Mouse (Mus musculus) embryo, embryonic 10.5 days (tissue): Measurements from ENCODE around the gene Slc37a1.

Experiments
- DNase-seq: peaks from one replicate; pipeline ENCODE4 v3.0.0-alpha.2; 2015; ENCODE audit warnings: low spot score

The Slc37a1 gene

DNA sequence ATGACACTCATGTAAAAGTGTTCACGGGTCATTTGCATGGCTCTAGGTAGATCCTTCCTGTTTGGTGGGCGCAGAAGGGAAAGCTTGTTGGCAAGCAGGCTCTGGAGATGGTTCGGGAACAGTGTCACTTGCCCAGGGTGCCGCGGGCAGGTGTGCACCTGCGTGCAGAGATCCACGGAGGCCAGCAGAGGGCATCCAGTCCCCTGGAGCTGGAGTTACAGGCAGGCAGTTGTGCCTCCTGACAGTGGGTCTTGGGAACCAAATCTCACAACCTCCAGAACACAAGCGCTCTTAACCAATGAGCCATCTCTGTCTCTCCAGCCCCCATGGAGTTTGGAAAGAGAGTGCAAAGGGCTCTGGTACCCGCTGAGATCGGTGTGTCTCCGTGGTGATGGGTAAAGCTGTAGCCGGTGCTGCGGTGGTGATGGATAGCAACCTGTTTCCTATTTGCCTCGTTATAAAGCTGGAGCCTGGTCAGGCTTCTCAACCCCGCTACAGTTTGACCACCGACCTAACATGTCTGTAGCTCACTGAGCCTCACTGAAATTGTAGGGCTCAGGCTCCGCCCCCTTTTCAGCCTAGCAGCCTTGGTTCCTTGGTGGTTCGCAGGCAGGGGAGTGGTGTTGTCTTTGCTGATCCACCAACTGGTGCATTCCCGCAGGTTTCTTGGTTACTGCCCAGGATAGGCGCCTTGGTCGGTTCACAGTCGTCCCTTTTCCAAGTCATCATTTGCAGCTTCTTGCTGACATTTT is 31.1 kb downstream of the Slc37a1 start:
- no peak for DNase-seq

GRCm38 (mm10) chr17:31318906-31319767 is 32.5 kb downstream of the Slc37a1 start:
- DNase-seq, result no peak

- no peak for DNase-seq
Observed at GRCm38 (mm10) chr17:31321425-31321824, 34.8 kb downstream of the Slc37a1 start.

DNA sequence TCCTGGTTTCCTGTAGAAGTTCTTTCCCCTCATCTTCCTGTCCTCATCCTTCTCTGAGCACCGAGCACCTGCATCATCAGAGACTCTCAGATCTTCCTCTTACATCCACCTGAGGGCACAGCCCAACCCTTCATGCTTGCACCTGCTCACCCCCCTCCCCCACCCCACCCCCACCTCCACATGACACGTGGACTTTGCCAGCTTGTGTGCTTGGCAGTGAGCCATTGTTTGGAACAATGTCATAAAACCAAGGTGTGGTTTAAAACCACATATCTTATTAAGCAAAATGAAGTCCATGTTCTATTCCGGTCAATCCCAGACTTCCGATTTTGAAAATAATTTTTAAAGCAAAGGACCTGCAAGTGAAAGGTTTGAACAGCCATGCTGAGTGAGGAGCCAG is 35.9 kb downstream of the Slc37a1 start:
- DNase-seq, result no peak

GRCm38 (mm10) chr17:31323379-31323778 is 36.8 kb downstream of the Slc37a1 start:
- no peak for DNase-seq

DNA sequence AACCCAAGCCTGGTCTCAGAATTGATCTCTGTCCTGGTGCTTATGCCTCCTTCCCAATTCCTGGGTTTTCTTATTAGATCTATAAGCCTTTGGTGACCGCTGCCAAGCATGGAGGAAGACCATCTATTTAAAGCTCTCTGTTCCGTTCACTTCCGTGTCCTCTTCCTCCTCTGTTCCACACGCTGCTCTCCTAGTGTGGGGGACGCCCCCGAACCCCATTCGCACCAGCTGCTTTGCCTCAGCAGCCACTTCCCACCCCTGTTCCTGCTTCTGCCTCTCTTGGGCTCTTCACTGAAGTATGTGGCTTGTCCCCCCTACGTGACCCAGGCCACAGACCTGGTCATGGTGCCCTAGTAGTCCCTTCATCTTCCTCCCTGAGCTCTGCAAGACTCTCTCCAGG is 37.6 kb downstream of the Slc37a1 start:
- no peak for DNase-seq

- DNase-seq, result peak; percentile 76
Observed at GRCm38 (mm10) chr17:31325451-31326219, 39.0 kb downstream of the Slc37a1 start.

- no peak for DNase-seq
Observed at GRCm38 (mm10) chr17:31326220-31326852, 39.7 kb downstream of the Slc37a1 start.

DNA sequence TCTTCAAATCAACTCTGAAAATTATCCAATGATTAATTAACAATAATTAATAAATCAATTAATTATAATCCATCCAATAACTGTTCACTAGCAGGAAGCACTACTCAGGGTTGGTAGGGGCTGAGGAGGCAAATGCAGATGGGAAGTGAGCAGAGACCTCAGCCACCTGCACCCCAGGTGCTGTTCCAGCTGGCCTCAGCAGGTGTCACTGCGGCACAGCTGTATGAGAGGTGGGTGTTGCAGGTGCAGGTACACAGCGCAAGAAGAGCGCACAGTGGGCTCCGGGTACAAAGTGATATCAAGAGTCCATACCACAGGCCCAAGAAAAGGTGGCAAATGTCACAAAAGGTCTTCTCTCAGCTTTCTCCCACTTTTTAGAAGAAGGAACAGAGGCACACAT is 41.9 kb downstream of the Slc37a1 start:
- DNase-seq, result no peak

GRCm38 (mm10) chr17:31330622-31331021 is 44.0 kb downstream of the Slc37a1 start:
- peak; percentile 84 for DNase-seq

- DNase-seq, result no peak
Observed at GRCm38 (mm10) chr17:31331273-31331672, 44.7 kb downstream of the Slc37a1 start.

DNA sequence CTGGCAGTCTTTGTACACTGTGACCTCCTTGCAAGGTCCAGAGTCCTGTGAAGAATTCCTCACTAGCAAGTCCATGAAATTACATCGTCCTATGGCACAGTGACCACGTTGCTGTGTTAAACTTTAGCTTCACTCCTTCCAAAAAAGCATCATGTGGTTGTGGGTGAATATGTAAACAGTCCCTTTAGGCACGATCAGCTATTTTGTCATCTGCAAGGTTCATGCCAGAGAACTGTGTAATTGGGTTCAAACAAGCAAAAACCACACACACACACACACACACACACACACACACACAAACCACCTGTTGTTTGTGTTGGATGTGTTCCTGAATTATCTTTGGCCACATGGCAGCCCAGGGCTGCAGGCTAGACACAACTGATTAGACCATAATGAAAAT is 45.3 kb downstream of the Slc37a1 start:
- no peak for DNase-seq

DNA sequence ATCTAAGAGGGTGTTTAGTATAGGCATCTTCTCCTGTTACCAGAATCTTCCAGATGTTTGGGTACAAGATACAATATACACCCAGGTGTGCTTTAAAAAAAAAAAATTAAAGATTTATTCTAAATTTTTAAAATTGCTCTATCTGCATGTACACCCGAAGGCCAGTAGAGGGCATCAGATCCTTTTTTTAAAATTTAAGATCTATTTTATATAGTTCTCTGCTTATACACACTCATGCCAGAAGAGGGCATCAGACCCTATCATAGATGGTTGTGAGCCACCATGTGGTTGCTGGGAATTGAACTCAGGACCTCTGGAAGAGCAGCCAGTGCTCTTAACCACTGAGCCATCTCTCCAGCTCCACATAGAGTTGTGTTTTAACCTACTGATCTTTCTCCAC is 45.7 kb downstream of the Slc37a1 start:
- DNase-seq, result peak; percentile 42

GRCm38 (mm10) chr17:31334509-31335260 is 48.1 kb downstream of the Slc37a1 start:
- no peak for DNase-seq

DNA sequence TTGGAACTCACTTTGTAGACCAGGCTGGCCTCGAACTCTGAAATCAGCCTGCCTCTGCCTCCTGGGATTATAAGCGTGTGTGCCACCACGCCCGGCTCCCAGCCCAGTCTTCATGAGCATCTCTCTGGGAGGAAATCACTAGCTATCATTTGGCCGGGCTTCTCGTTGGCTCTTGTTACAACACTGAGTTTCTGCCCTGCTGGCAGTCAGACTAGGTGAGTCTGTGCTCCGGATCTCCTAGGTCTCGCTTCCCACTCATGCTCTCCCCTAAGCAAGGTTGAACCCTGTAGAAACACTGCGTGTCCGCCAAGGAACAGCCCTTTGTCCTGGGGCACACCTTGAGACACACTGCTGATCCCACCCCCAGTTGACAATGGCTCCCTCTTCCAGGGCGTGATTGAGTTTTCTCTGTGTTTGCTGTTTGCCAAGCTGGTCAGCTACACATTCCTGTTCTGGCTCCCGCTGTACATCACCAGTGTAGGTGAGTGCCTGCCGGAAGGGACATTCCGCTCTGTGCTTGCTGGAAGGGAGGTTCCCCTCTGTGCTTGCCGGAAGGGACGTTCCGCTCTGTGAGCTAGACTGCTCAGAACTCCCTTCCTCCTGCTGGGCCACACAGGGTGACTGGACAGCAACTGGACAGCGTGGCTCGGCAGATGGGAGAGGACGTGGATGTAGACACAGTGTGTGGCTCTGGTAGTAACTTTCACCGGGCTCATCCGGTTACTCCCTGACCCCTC is 48.9 kb downstream of the Slc37a1 start:
- DNase-seq, result no peak

- no peak for DNase-seq
Observed at GRCm38 (mm10) chr17:31339769-31340168, 53.2 kb downstream of the Slc37a1 start.

DNA sequence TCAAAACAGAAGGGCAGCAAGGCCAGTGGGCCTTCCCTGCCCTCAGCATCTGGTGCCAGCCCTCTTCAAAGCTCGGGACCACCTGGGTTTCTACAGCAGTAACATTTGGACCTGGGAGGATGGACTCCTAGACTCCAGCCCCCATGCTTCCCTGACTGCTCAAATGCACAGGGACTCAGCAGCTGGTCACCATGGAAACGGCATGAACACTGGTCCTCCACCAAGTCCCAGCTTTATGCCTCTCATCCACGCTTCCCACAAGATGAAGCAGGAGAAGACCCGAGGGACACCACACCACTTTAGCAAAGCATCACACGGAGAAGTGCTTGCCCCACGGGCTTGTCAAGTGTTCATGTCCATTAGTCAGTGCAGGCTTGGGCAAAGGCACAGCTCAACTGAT is 55.6 kb downstream of the Slc37a1 start:
- DNase-seq, result no peak

DNA sequence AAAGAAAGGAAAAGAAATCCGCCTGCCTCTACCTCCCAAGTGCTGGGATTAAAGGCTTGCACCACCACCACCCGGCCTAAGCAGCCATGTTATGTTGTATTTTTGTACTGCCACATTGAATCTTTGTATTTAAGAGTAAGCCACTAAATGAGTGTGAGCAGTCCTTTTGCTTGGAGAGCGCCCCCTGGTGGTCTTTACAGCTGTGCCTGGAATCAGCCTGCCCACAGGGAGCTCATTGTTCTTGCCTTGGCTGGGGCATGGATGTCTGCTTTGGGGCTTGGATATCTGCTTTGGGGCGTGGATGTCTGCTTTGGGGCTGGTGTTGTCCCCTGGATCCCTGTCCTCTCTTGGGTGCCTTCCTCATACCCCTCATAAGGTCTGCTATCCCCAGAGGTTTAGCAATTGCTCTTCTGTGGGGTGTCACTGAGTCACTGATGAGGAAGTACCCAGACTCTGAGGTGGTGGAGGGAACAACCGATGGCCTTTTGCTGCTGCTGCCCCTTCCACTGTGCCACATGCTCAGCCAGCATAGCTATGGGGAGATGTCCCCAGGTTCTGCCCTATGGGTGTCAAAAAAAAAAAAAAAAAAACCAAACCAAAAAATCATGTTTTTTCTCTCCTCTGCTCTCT is 57.7 kb downstream of the Slc37a1 start:
- peak; percentile 87 for DNase-seq

- no peak for DNase-seq
Observed at GRCm38 (mm10) chr17:31344816-31345215, 58.2 kb downstream of the Slc37a1 start.

DNA sequence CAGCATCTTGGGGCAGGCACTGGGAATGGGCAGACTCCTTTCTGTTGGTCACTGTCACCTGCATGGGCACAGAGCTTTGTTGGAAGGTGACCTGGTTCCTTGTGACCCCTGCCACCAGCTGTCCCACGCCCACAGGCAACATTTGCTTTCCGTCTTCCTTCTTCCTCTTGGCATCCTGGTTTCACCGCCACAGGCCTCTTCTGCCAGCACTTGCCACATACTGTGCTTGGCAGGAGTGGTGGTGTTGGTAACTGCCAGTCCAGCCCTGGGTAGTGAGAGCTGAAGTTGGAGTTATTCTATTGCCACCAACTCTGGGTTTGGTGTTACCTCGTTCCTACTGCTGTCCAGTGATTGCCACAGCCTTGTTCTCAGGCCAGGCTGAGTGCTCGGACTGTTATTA is 61.5 kb downstream of the Slc37a1 start:
- no peak for DNase-seq
